Mouse (Mus musculus) C2C12 (cell line): ENCODE results near the gene Foxa3.

Source experiments
- CTCF ChIP-seq: IDR thresholded peaks from one replicate; pipeline ENCODE4 v1.5.1; 2011; ENCODE audit not compliant: control insufficient read depth, insufficient read depth, insufficient read length
- USF1 ChIP-seq: IDR thresholded peaks from one replicate; pipeline ENCODE4 v1.6.1; 2011; ENCODE audit warnings: low read depth, mild to moderate bottlenecking, control low read depth, moderate library complexity

GRCm38 (mm10) chr7:18993036-18993435, 30.3 kb downstream of the Foxa3 start:
- TF ChIP-seq CTCF: no peak
- no peak for TF ChIP-seq USF1
